Mouse (Mus musculus) bone marrow macrophage, adult 2 months (primary cell): ENCODE measurements around the gene Mindy4.
"Not testable (repeated sequence)": the region's sequence is repeated elsewhere in the genome, so short reads cannot be mapped to it uniquely, and the experiment has no call there.

Source experiments
- CTCF ChIP-seq: IDR thresholded peaks from 2 replicates; pipeline ENCODE4 v1.5.1; 2012; ENCODE audit warnings: low read depth, mild to moderate bottlenecking, low read length, moderate library complexity
- POLR2A ChIP-seq: IDR thresholded peaks from 2 replicates; pipeline ENCODE4 v1.6.1; 2012; ENCODE audit warnings: mild to moderate bottlenecking, low read depth, low read length, borderline replicate concordance

DNA sequence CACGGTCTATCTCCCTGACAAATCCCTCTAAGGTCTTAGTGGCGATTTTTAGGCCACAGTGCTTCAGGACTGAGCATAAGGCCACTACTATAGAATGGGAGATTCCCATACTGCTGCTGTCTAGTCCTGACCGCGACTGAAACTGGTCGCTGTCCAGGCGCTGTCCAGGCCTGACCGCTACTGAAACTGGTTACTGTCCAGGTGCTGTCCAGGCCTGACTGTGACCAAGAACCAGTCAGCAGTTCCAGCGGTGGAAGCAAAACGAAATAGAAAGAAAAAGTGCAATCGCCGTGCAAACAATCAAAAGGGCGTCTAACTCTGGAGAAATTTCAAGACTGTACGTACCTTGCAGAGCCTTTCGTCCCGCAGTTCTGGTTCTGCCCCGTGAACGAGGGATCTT is 15.4 kb upstream of the Mindy4 start:
- TF ChIP-seq CTCF, POLR2A: not testable (repeated sequence)
